Mouse (Mus musculus): ENCODE measurements around the gene 4931428F04Rik. TPM values are rescaled to one million over a fixed set of nuclear protein-coding genes. Genes with fewer than 3 reads are reported as not detected.

Gene 4931428F04Rik
- polyA plus RNA-seq, 1 experiment from 2014 or later = 63.2 TPM

DNA sequence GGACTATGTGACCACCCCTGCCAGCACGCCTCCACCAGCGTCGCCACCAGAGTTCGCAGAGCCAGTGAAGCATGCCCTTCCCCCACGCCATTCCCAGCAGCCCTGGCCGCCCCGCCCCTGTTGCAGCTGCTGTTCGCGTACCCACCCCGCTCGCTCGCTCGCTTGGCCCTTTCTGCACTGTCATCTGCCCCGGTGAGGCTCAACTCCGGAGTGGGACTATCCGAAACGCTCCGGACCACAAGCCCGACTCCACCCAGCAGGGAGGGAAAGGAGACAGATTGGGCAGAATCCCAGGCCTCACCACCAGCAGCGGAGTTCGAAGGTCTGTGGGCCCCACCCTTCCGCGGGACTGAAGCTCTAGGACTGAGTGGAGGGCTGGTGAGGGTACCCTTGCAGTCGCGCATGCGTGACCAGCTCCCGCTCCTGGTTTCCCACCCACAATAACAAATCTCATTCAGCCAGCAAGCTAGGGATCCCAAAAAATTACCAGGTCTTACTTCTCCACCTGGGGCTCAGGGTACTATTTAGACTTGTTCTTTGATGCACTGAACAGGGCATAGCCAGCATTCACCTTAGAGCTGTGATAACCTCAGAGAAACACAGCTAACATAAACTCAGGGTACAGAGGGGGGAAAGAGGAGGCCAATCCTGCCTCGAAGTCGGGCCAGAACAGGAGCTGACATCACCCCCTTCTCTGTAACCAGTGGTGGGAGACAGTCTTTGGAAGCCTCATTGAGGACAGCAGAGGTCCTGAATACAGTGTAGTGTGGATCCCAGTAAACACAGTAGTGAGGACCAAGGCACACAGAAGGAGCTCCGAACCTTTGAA is 13.2 kb downstream of the 4931428F04Rik start:
- no peak overlapping the region for H3K27ac ChIP-seq
- H3K4me2 ChIP-seq (replicated peaks) = peak overlapping the region; percentile 84
- 3% methylated on average over 30 of the region's 30 CpGs for WGBS
- peak overlapping the region; percentile 44 for H3K4me3 ChIP-seq
- H3K4me1 ChIP-seq = peaks cover 22% of the 10 kb centered on the region
- no peaks in the 10 kb centered on the region for H3K9me3 ChIP-seq (replicated peaks)
- ATAC-seq (ENCODE audit: low FRiP score) = peak; percentile 73
- H3K36me3 ChIP-seq = peaks cover 10% of the 10 kb centered on the region; the same call in 1 of the 2 replicates
- peaks cover 97% of the 10 kb centered on the region for H3K27me3 ChIP-seq
- peak overlapping the region; percentile 57 for H3K9ac ChIP-seq

DNA sequence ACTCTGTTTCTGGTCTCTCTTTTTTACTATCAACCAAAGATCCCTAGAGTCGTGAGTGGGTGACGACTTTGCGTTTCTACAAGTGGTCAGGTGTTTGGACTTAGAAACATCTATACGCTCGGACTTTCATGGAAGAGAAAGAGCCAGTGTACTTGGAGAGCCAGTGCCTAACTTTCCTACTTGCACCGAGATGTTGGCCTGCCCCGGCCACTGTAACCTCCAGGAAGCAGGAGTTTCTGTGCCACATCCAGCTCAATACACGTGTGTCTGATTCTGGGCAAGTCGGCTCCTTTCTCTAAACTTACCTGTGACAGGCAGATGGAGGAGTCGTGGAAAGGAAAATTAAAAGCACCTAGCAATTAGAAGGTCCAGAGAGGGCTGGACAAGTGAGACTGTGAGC is 13.8 kb downstream of the 4931428F04Rik start, which contains the start of gene Nol3:
TSS of gene Nol3 (plus strand) at position 301 of the 400 bp plus-strand sequence.
- Histone ChIP-seq H3K4me2 (replicated peaks) (peak within 1 kb of the TSS; percentile 84), H3K27ac (no peak within 1 kb of the TSS), H3K4me1 (peaks cover 22% of the 10 kb centered on the region), H3K9me3 (replicated peaks) (no peaks in the 10 kb centered on the region), H3K9ac (peak within 1 kb of the TSS; percentile 57), H3K4me3 (peak within 1 kb of the TSS; percentile 44), H3K27me3 (peaks cover 99% of the 10 kb centered on the region), H3K36me3 (0 out of 2 replicates have a peak, but pooled peaks cover 8% of the 10 kb centered on the region)
- WGBS = 7% methylated on average over 10 of the region's 10 CpGs
- ATAC-seq (ENCODE audit: low FRiP score) = no peak

DNA sequence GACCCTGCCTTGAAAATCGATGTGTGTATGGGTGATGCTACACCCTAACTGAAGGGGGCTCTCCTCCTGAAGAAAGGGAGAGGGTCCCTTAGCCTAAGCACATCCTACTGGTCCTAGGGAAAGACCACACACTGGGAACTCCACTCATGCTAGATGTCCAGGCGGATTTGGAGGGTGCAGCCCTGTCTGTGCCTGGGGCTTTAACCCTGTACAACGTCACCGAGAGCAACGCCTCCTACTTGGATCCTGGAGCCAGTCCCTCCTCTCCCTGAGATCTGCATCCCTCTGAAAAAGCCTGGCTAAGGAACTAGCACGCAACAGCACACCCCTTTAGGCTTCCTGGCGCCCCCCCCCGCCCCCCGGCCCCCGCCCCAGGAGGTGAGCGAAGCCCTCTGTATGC is 14.3 kb downstream of the 4931428F04Rik start:
- no peak overlapping the region for H3K27ac ChIP-seq
- 0 out of 2 replicates have a peak, but pooled peaks cover 4% of the 10 kb centered on the region for H3K36me3 ChIP-seq
- no peak overlapping the region for H3K9ac ChIP-seq
- H3K4me2 ChIP-seq (replicated peaks) = peak overlapping the region; percentile 84; the same call in 1 of the 2 replicates
- WGBS = 4% methylated on average over 11 of the region's 11 CpGs
- no peaks in the 10 kb centered on the region for H3K9me3 ChIP-seq (replicated peaks)
- ATAC-seq (ENCODE audit: low FRiP score) = no peak
- H3K4me3 ChIP-seq = peak overlapping the region; percentile 44; the same call in 1 of the 2 replicates
- peaks cover 99% of the 10 kb centered on the region for H3K27me3 ChIP-seq
- H3K4me1 ChIP-seq = peaks cover 27% of the 10 kb centered on the region

DNA sequence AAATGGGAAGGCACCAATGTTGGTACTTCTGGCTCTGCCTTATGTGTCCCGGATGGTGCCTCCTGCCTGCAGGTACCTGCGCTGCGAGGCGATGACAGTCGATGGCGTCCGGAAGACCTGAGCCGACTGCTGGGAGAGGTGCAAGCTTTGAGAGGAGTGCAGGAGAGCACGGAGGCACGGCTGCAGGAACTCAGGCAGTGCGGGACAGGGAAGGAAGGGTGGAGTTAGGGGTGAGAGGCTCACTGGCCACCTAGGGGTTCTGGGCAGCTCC is 18.8 kb downstream of the 4931428F04Rik start:
- H3K9me3 ChIP-seq (replicated peaks) = no peaks in the 10 kb centered on the region; the same call in 1 of the 2 replicates
- peaks cover 33% of the 10 kb centered on the region for H3K4me1 ChIP-seq
- peaks cover 99% of the 10 kb centered on the region for H3K27me3 ChIP-seq
- H3K27ac ChIP-seq = no peak overlapping the region
- WGBS = 1% methylated on average over 11 of the region's 11 CpGs
- ATAC-seq (ENCODE audit: low FRiP score) = no peak
- 0 out of 2 replicates have a peak overlapping the region, but pooled peaks have one; percentile 11 for H3K4me2 ChIP-seq (replicated peaks)
- no peak overlapping the region for H3K4me3 ChIP-seq
- no peaks in the 10 kb centered on the region for H3K36me3 ChIP-seq
- no peak overlapping the region for H3K9ac ChIP-seq

DNA sequence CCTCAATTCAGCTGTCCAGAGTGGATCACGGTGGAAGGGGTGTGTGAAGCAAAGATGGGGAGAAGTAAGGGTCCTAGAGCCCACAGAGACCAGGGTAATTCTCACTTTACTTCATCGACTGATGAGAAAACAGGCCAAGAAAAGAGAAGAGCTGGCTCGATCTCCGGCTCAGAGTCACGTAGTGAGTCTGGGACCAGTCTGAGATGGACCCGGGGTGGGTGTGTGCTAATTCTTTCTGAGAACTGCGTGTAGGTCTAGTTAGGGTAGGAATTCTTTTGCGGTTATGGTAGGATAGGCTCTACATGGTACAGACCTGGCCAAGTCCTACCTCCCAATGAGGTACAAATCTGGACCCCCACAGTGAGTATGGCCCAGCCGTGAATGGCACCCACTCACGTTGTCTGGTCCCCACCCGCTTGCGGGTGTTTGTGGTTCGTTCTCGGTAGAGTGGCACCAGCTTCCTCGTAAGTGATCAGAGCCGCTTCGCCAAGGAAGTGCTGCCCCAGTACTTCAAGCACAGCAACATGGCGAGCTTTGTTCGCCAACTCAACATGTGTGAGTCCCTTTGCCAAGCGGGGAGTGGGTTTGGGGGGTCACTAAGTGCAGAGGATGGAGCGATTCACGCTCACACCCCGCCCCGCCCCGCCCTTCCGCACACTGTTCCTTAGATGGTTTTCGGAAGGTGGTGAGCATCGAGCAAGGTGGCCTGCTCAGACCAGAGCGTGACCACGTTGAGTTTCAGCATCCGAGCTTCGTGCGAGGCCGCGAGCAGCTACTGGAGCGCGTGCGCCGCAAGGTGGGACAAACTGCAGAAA is 19.4 kb downstream of the 4931428F04Rik start:
- no peak overlapping the region for H3K9ac ChIP-seq
- 2% methylated on average over 39 of the region's 39 CpGs for WGBS
- ATAC-seq (ENCODE audit: low FRiP score) = no peak

DNA sequence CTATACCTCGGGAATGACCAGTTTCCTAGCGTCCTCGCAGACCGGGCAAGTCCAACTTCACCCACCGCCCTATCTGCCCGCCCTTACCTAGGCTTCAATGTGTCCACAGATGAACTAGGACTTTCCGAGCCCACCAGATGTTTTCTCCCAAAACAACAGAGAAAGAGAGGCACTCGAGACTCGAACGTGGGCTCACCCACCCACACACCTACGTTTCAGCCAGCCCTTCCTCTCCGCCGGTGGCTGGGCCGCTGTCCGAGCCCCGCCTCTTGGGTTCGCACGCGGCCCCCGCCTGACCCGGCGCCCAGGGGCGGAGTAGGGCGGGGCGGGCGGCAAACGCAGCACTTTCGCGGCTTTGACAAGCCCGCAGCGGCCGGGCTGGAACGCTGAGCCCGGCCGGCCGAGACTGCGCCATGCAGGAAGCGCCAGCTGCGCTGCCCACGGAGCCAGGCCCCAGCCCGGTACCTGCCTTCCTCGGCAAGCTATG is 20.2 kb downstream of the 4931428F04Rik start, which contains the start of gene Hsf4:
TSS of gene Hsf4 (plus strand) at position 341 of the 487 bp plus-strand sequence.
- 0 out of 2 replicates have a peak, but pooled peaks have one; percentile 4 for ATAC-seq (ENCODE audit: low FRiP score)
- H3K9ac ChIP-seq = peak within 1 kb of the TSS; percentile 25
- WGBS = under 1% methylated on average over 42 of the region's 42 CpGs
- peaks cover 99% of the 10 kb centered on the region for H3K27me3 ChIP-seq
- no peaks in the 10 kb centered on the region; the same call in 1 of the 2 replicates for H3K9me3 ChIP-seq (replicated peaks)
- H3K4me2 ChIP-seq (replicated peaks) = peak within 1 kb of the TSS; percentile 81
- H3K4me3 ChIP-seq = peak within 1 kb of the TSS; percentile 47
- peaks cover 30% of the 10 kb centered on the region for H3K4me1 ChIP-seq
- H3K36me3 ChIP-seq = no peaks in the 10 kb centered on the region
- H3K27ac ChIP-seq = no peak within 1 kb of the TSS

More for the DNA sequence above, 19.4 kb downstream of the 4931428F04Rik start:
- H3K4me2 ChIP-seq (replicated peaks) = peak overlapping the region; percentile 81
- H3K27me3 ChIP-seq = peaks cover 99% of the 10 kb centered on the region
- peaks cover 28% of the 10 kb centered on the region for H3K4me1 ChIP-seq
- H3K36me3 ChIP-seq = no peaks in the 10 kb centered on the region
- no peaks in the 10 kb centered on the region; the same call in 1 of the 2 replicates for H3K9me3 ChIP-seq (replicated peaks)
- H3K4me3 ChIP-seq = no peak overlapping the region
- no peak overlapping the region for H3K27ac ChIP-seq

DNA sequence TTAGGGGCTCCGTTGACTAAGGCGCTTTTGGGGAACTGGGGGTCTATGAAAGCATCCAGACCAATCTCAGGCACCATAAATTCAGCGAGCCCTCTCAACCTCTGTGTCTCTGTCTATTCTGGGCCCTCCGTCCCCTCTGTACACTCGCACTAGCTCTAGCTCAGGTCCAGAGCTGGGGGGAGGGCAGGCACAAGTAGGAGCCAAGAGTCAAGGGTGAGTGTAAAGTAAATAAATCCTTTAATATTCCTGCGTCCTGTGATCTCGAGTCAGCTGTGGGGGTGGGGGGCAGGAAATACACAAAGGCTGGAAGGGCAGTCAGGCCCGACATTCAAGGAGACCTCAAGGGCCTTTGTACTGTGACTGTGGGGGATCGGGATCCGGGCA is 20.6 kb downstream of the 4931428F04Rik start:
- peak; percentile 36 for ATAC-seq (ENCODE audit: low FRiP score)
- under 1% methylated on average over 10 of the region's 10 CpGs for WGBS

DNA sequence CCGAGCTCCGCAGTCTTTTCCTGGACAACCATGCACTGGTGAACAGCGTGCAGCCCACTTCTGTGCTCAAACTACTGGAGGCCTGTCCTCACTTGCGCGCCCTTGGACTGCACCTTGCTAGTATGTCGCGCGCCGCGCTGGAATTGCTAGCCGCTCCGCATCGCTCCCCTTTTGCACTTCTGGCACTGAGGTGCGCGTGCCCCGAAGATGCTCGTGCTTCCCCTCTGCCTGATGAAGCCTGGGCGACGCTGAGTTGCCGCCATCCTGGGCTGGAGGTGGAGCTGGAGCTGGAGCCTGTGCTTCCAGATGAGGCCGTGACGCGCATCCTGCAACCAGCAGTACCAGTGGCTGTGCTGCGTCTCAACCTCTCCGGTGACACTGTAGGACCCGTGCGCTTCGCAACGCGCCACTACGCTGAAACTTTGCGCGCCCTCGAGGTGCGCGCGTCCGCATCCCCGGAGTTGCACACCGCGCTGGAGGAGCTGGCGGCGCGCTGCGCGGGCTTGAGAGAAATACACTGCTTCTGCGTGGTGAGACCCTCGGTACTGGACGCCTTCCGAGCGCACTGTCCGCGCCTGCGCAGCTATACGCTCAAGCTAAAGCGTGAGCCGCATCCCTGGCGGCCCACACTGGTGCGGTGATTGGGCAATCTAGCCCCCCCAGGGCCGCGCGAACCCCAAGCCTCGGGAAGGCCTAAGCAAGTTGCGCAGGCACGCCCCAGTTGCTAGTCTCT is 21.2 kb downstream of the 4931428F04Rik start:
- ATAC-seq (ENCODE audit: low FRiP score) = peak; percentile 83
- Histone ChIP-seq H3K27ac (no peak overlapping the region), H3K9ac (peak overlapping the region; percentile 25), H3K36me3 (no peaks in the 10 kb centered on the region), H3K27me3 (peaks cover 98% of the 10 kb centered on the region), H3K4me3 (peak overlapping the region; percentile 47), H3K9me3 (replicated peaks) (no peaks in the 10 kb centered on the region; the same call in 1 of the 2 replicates), H3K4me1 (peaks cover 31% of the 10 kb centered on the region), H3K4me2 (replicated peaks) (peak overlapping the region; percentile 81)
- under 1% methylated on average over 65 of the region's 65 CpGs for WGBS

More for the DNA sequence above, 20.6 kb downstream of the 4931428F04Rik start:
- Histone ChIP-seq H3K9me3 (replicated peaks) (no peaks in the 10 kb centered on the region; the same call in 1 of the 2 replicates), H3K4me3 (peak overlapping the region; percentile 47), H3K27ac (no peak overlapping the region), H3K27me3 (peaks cover 98% of the 10 kb centered on the region), H3K9ac (peak overlapping the region; percentile 25; the same call in 1 of the 2 replicates), H3K4me2 (replicated peaks) (peak overlapping the region; percentile 81), H3K36me3 (no peaks in the 10 kb centered on the region), H3K4me1 (peaks cover 31% of the 10 kb centered on the region)

DNA sequence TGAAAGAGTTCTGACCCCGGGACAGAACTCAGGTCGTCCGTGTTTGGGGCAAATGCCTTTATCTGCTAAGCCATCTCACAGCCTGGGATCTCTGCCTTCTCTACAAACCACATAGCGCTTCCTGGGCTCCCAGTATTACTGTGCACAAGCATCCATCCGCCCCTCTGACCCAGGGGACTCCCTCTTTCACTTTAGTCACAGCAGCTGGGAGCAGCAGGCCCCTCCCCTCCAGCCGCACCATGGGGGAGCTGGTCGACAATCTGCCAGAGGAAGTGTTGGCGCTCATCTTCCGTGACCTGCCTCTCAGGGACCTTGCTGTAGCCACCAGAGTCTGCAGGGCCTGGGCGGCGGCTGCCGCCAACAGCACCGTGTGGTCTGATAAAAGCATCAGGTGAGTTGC is 22.9 kb downstream of the 4931428F04Rik start:
- Histone ChIP-seq H3K9ac (no peak overlapping the region), H3K4me1 (peaks cover 31% of the 10 kb centered on the region), H3K27ac (no peak overlapping the region), H3K9me3 (replicated peaks) (no peaks in the 10 kb centered on the region; the same call in 1 of the 2 replicates), H3K36me3 (no peaks in the 10 kb centered on the region), H3K27me3 (peaks cover 96% of the 10 kb centered on the region), H3K4me2 (replicated peaks) (no peak overlapping the region), H3K4me3 (no peak overlapping the region)
- no peak for ATAC-seq (ENCODE audit: low FRiP score)
- 8% methylated on average over 13 of the region's 13 CpGs for WGBS

DNA sequence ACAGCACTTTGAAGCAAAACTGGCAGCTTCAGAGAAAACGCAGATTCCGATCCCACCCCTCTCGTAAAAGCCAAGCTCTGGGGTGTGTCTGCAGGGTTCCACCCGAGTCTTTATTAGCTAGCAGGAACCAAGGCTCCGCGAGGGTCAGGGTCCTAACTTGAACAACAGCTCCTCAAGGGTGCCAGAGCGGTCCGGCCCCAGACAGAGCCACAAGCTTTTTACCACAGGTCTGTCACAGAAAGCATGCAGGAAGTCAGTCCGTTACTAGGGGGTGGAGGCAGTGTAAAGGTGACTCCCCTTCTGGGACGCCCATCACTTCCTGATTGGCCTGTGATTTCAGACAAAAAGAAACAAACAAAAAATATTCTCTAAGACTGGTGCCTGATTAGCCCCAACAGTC is 24.5 kb downstream of the 4931428F04Rik start:
- Histone ChIP-seq H3K36me3 (no peaks in the 10 kb centered on the region), H3K9me3 (replicated peaks) (no peaks in the 10 kb centered on the region; the same call in 1 of the 2 replicates), H3K4me3 (peak overlapping the region; percentile 57), H3K27me3 (peaks cover 96% of the 10 kb centered on the region), H3K27ac (no peak overlapping the region), H3K4me1 (peaks cover 25% of the 10 kb centered on the region), H3K9ac (no peak overlapping the region), H3K4me2 (replicated peaks) (peak overlapping the region; percentile 76)
- no peak for ATAC-seq (ENCODE audit: low FRiP score)
- WGBS = 18% methylated on average over 10 of the region's 10 CpGs

Measured in hindbrain, embryonic 12.5 days (tissue).